Mouse (Mus musculus) ES-Bruce4 (cell line): Measurements from ENCODE around the gene Speer4d.
"Not testable (repeated sequence)": the region's sequence is repeated elsewhere in the genome, so short reads cannot be mapped to it uniquely, and the experiment has no call there.

Experiments
- CTCF ChIP-seq: IDR thresholded peaks from one replicate; pipeline ENCODE4 v1.8.1; 2011; ENCODE audit warnings: low read depth, low read length
- EP300 ChIP-seq: IDR thresholded peaks from 2 replicates; pipeline ENCODE4 v1.6.1; 2011; ENCODE audit warnings: low read depth, low read length; ENCODE audit not compliant: insufficient read depth
- POLR2A ChIP-seq: IDR thresholded peaks from one replicate; pipeline ENCODE4 v1.8.1; 2011; ENCODE audit warnings: low read length; ENCODE audit not compliant: insufficient read depth

DNA sequence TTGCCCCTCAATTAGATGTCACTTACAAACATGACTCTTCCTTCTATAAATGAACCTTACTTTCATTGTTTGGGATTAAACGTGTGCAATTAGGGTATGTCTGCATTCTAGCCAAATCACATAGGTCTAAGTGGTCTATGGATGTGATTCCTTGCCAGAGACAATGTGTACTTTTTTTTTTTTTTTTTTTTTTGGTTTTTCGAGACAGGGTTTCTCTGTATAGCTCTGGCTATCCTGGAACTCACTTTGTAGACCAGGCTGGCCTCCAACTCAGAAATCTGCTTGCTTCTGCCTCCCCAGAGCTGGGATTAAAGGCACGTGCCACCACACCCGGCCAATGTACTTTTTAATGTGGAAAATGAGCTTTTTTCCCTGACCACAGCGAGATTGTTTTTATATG, 28.2 kb upstream of the Speer4d start:
- not testable (repeated sequence) for TF ChIP-seq CTCF, POLR2A, EP300
